Mouse (Mus musculus): ENCODE measurements around the gene Ccnd1. TPM values are rescaled to one million over a fixed set of nuclear protein-coding genes. Genes with fewer than 3 reads are reported as not detected.
A peak's percentile ranks its signal among the peaks of the same experiment; 100 is the strongest.

The Ccnd1 gene
- 0.08 TPM in 2 replicates for polyA plus RNA-seq (2012)

DNA sequence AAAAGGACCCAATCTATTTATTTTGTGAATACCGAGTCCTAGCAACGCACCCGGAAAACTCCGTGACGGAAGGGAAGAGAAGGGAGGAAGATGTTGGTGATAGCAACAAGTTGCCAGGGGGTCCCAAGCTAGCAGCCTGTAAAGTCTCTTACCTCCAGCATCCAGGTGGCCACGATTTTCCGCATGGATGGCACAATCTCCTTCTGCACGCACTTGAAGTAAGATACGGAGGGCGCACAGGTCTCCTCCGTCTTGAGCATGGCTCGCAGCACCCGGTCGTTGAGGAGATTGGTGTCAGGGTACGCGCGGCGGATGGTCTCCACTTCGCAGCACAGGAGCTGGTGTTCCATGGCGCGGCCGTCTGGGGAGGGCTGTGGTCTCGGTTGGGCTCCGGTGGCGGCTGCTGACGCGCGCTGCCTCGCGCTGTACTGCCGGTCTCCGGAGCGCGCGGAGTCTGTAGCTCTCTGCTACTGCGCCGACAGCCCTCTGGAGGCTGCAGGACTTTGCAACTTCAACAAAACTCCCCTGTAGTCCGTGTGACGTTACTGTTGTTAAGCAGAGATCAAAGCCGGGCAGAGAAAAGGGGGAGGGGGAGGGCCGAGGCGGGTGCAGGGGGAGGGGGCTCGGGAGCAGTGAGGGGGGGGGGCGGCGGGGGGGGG, at the start of gene Ccnd1:
Gene Ccnd1 (minus strand): TSS at position 582 of the 659 bp plus-strand sequence.
- no peaks in the 10 kb centered on the region; the same call in 1 of the 2 replicates for H3K9me3 ChIP-seq (ENCODE audit: control insufficient read depth, low read length)
- no peaks in the 10 kb centered on the region; the same call in 1 of the 2 replicates for H3K36me3 ChIP-seq (ENCODE audit: control insufficient read depth)
- H3K27me3 ChIP-seq (ENCODE audit: control insufficient read depth): peaks cover 76% of the 10 kb centered on the region
- TF ChIP-seq TAL1 (IDR thresholded peaks at IDR 0.05; ENCODE audit: low read length) (no peak), GATA1 (IDR thresholded peaks at IDR 0.05; ENCODE audit: low read length) (no peak)
- peak within 1 kb of the TSS; percentile 57 for H3K4me3 ChIP-seq (replicated peaks)
- peaks cover 5% of the 10 kb centered on the region for H3K4me1 ChIP-seq (ENCODE audit: control insufficient read depth)

DNA sequence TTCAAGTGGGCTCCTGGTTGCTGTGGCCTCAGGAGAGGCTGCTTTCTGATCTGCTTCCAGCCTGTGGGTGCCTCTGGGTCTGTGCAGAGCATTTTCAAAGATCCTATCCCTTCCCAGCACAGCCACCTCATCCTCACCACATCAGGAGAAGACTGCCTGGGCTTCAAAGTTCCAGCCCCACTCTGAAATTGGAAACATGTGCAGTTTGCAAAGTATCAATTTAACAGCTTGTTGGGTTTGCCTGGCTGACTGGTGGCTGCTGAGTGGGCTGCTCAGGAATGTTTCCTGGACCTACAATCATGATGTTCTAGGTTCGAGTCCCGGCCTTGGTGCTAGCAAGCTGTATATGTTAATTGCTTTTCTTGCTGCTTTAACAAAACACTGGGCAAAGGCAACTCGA, 49.1 kb upstream of the Ccnd1 start:
- Histone ChIP-seq H3K4me3 (replicated peaks) (no peak overlapping the region), H3K36me3 (ENCODE audit: control insufficient read depth) (no peaks in the 10 kb centered on the region), H3K9me3 (ENCODE audit: control insufficient read depth, low read length) (no peaks in the 10 kb centered on the region), H3K4me1 (ENCODE audit: control insufficient read depth) (no peaks in the 10 kb centered on the region), H3K27me3 (ENCODE audit: control insufficient read depth) (no peaks in the 10 kb centered on the region)
- TF ChIP-seq GATA1 (IDR thresholded peaks at IDR 0.05; ENCODE audit: low read length): no peak
- no peak for TF ChIP-seq TAL1 (IDR thresholded peaks at IDR 0.05; ENCODE audit: low read length)

DNA sequence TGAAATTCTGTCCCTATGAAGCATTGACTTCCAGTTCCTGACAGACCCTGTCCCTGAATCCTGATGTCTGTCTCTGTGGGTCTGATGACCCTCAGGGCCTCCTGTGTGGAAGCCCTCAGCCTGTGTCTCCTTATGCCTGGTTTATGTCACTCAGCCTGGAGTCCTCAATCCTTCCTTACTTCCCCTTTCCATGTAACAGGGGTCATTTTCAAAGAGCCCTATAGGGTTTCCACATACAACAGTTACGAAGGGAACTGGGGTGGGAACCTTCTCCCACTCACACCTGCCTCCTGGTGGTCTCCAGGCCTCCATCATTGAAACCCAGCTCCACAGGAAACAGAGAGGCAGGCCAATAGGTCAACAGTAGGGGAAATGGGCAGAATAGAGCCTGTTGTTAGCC, 45.4 kb upstream of the Ccnd1 start:
- no peaks in the 10 kb centered on the region for H3K27me3 ChIP-seq (ENCODE audit: control insufficient read depth)
- H3K36me3 ChIP-seq (ENCODE audit: control insufficient read depth): no peaks in the 10 kb centered on the region
- TF ChIP-seq GATA1 (IDR thresholded peaks at IDR 0.05; ENCODE audit: low read length): no peak
- TF ChIP-seq TAL1 (IDR thresholded peaks at IDR 0.05; ENCODE audit: low read length): no peak
- H3K4me3 ChIP-seq (replicated peaks): no peak overlapping the region
- H3K4me1 ChIP-seq (ENCODE audit: control insufficient read depth): no peaks in the 10 kb centered on the region
- H3K9me3 ChIP-seq (ENCODE audit: control insufficient read depth, low read length): no peaks in the 10 kb centered on the region

DNA sequence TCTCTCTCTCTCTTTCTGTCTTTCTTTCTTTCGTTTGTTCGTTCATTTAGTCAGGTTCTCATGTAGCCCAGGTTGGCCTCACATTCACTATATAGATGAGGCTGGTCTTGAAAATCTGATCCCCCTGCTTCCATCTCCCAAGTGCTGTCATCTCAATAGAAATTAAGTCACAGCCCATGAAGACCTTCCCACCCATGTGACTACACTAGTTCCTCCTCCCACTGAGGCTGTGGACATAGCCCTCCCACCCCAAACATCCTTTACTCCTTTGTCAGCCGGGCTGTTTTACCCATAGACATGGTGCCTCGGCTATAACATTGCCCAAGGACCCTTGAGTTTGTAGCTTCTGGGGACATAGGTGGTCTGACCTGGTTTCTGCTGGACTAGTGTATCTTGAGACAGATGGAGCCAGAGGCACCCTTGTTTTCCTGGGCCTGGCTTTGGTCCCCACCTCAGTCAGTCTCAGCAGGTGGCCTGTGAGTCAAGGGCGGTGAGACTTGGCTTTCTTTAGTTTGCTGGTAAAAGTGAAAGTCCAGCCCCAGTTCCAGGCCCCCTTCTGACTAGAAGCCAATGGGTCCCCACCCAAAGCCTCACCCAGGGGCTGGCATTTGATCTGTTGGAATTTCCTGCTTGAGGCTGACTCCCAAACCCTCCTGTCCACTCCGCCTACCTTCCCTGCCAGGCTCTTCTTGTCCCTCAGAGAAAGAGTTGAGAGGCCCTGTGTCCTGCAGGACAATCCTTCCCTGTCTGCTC, 42.8 kb upstream of the Ccnd1 start:
- TF ChIP-seq TAL1 (IDR thresholded peaks at IDR 0.05; ENCODE audit: low read length) (no peak), GATA1 (IDR thresholded peaks at IDR 0.05; ENCODE audit: low read length) (no peak)
- Histone ChIP-seq H3K4me3 (replicated peaks) (no peak overlapping the region), H3K36me3 (ENCODE audit: control insufficient read depth) (no peaks in the 10 kb centered on the region), H3K9me3 (ENCODE audit: control insufficient read depth, low read length) (no peaks in the 10 kb centered on the region), H3K27me3 (ENCODE audit: control insufficient read depth) (no peaks in the 10 kb centered on the region), H3K4me1 (ENCODE audit: control insufficient read depth) (no peaks in the 10 kb centered on the region)

DNA sequence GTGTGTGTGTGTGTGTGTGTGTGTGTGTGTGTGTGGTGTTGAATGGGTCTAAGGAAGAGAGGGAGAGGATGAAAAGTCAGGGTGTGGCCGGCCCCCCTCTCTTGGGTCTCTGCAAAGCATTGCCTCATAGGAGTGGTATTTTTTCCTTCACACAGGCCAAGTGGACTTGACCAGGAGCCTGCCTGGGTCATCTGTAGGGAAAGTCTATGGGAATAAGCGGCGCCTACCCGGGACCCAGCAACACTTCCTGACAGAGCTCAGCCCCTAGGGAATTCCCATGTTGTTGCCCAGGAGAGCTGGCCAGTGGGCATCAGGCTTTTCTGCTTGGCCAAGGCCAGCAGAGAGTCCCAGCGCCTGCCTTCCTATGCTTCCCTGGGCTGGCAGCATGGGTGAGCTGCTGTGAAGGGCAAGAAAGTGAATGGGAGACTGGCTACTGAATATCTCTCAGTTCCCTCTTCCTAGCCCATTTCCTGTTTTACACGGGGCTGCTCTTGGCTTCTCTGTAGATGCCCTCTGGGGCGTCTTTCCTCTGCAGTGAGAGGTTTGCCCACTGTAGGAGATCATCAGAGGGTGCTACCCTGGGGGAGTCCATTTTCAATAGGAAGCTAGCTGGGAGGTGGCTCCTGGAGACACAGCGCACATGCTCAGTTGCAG, 41.8 kb upstream of the Ccnd1 start:
- H3K27me3 ChIP-seq (ENCODE audit: control insufficient read depth): no peaks in the 10 kb centered on the region
- H3K36me3 ChIP-seq (ENCODE audit: control insufficient read depth): no peaks in the 10 kb centered on the region
- H3K4me3 ChIP-seq (replicated peaks): no peak overlapping the region
- no peaks in the 10 kb centered on the region for H3K9me3 ChIP-seq (ENCODE audit: control insufficient read depth, low read length)
- TF ChIP-seq TAL1 (IDR thresholded peaks at IDR 0.05; ENCODE audit: low read length): no peak
- no peak for TF ChIP-seq GATA1 (IDR thresholded peaks at IDR 0.05; ENCODE audit: low read length)
- H3K4me1 ChIP-seq (ENCODE audit: control insufficient read depth): no peaks in the 10 kb centered on the region

DNA sequence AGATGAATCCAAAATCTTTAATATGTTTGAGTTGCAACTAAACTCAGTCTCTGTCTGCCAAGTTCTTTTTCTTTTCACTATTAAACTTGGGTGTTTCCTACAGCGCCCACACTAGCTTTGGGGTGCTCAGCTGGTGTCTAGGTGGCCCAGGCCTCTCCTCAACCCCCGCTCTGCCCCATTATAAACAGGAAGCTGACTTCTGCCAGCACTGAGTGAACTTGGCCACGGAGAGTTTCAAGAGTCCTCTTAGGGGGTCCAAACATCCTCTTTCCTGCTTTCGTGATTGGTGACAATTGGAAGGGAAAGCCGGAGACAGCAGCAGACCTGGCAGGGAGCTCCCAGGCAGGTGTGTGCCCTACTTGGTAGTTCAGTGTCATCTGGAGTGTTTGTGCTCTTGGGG, 40.1 kb upstream of the Ccnd1 start:
- Histone ChIP-seq H3K27me3 (ENCODE audit: control insufficient read depth) (no peaks in the 10 kb centered on the region), H3K4me1 (ENCODE audit: control insufficient read depth) (no peaks in the 10 kb centered on the region), H3K9me3 (ENCODE audit: control insufficient read depth, low read length) (no peaks in the 10 kb centered on the region), H3K36me3 (ENCODE audit: control insufficient read depth) (no peaks in the 10 kb centered on the region), H3K4me3 (replicated peaks) (no peak overlapping the region)
- no peak for TF ChIP-seq GATA1 (IDR thresholded peaks at IDR 0.05; ENCODE audit: low read length)
- TF ChIP-seq TAL1 (IDR thresholded peaks at IDR 0.05; ENCODE audit: low read length): no peak

DNA sequence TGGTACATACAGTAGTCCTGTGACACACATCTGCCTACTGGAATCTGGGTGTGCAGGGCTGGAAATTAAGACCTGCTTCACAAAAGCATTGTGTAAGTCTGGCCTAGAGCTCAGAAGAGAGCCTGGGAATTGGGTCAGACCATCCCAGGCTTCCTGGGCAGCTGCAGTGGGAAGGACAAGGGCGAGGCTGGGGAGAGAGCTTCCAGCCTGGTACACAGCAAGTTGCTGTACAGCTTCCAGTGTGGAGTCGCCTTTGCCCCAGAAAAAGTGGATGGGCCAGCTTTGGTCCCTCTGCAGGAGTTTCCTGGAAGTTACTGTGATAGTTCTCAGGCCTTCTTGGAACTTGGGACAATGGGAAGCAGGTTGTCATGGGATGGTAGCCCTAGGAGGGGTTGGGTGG, 37.4 kb upstream of the Ccnd1 start:
- no peaks in the 10 kb centered on the region for H3K4me1 ChIP-seq (ENCODE audit: control insufficient read depth)
- no peak for TF ChIP-seq GATA1 (IDR thresholded peaks at IDR 0.05; ENCODE audit: low read length)
- TF ChIP-seq TAL1 (IDR thresholded peaks at IDR 0.05; ENCODE audit: low read length): no peak
- no peaks in the 10 kb centered on the region for H3K27me3 ChIP-seq (ENCODE audit: control insufficient read depth)
- no peaks in the 10 kb centered on the region for H3K36me3 ChIP-seq (ENCODE audit: control insufficient read depth)
- H3K4me3 ChIP-seq (replicated peaks): no peak overlapping the region
- H3K9me3 ChIP-seq (ENCODE audit: control insufficient read depth, low read length): no peaks in the 10 kb centered on the region

DNA sequence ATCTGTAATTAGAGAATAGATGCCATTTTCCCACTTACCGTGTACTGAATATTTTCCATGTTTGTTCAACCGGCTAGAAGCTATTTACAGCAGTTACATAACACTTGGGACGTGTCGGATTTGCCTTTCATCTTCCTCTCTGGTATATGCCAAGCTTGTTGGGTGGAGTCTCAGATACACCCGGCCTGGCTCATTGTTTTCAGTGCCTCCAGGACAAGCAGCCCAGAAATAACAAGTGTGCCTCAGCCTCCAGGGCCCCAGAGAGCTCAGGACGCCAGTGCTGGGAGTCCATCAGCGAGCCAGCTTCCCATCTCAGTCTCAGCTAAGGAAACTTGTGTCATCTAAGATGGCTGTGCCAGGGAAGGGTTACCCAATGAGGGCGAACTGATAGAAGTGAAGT, 33.7 kb upstream of the Ccnd1 start:
- H3K9me3 ChIP-seq (ENCODE audit: control insufficient read depth, low read length): no peaks in the 10 kb centered on the region
- H3K4me1 ChIP-seq (ENCODE audit: control insufficient read depth): no peaks in the 10 kb centered on the region
- H3K27me3 ChIP-seq (ENCODE audit: control insufficient read depth): no peaks in the 10 kb centered on the region
- TF ChIP-seq TAL1 (IDR thresholded peaks at IDR 0.05; ENCODE audit: low read length) (no peak), GATA1 (IDR thresholded peaks at IDR 0.05; ENCODE audit: low read length) (no peak)
- no peak overlapping the region for H3K4me3 ChIP-seq (replicated peaks)
- H3K36me3 ChIP-seq (ENCODE audit: control insufficient read depth): no peaks in the 10 kb centered on the region

DNA sequence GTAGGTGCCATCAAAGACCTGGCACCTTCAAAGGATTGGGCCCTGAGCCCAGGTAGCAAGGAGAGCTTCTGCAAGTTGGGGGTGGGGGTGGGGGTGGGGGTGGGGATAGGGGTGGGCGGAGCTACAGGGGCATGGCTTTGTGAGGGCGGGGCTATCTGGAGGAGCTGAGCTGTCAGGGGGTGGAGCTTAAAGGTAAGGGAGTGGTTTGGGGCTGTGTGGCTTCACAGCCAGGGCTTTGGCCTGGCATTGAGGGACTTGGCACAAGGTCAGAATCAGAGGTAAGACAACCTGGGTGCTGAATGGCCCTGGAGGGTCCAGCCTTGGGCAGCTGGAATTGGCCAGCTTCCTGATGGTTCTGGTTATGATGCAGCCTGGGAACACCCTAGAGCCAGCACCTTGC, 32.0 kb upstream of the Ccnd1 start:
- Histone ChIP-seq H3K4me3 (replicated peaks) (no peak overlapping the region), H3K27me3 (ENCODE audit: control insufficient read depth) (no peaks in the 10 kb centered on the region)

More for the DNA sequence above, 32.0 kb upstream of the Ccnd1 start:
- Histone ChIP-seq H3K4me1 (ENCODE audit: control insufficient read depth) (no peaks in the 10 kb centered on the region), H3K36me3 (ENCODE audit: control insufficient read depth) (no peaks in the 10 kb centered on the region), H3K9me3 (ENCODE audit: control insufficient read depth, low read length) (no peaks in the 10 kb centered on the region)
- TF ChIP-seq TAL1 (IDR thresholded peaks at IDR 0.05; ENCODE audit: low read length) (no peak), GATA1 (IDR thresholded peaks at IDR 0.05; ENCODE audit: low read length) (no peak)

Measured in erythroblast, embryonic 14.5 days (primary cell).